Mouse (Mus musculus) liver, adult 2 months (tissue): ENCODE data around the gene Traf6. TPM values are rescaled to one million over a fixed set of nuclear protein-coding genes. Genes with fewer than 3 reads are reported as not detected.

ENCODE experiments used
- DNase-seq: peaks from one replicate; pipeline ENCODE4 v3.0.0-alpha.2; 2011; ENCODE audit warnings: low read depth, low spot score; ENCODE audit errors: extremely low read depth
- H3K27ac ChIP-seq: fragments of 200-500 bp; replicated peaks from 2 replicates; pipeline ENCODE4 v1.5.1; 2012; ENCODE audit warnings: low read depth, mild to moderate bottlenecking, control low read depth, inconsistent platforms, low read length; ENCODE audit not compliant: insufficient read depth
- H3K27me3 ChIP-seq: fragments of 200-500 bp; 2 replicates; pipeline ENCODE4 v1.6.1; 2012; ENCODE audit warnings: mild to moderate bottlenecking, moderate library complexity, low read length, inconsistent platforms; ENCODE audit not compliant: control insufficient read depth, insufficient read depth
- H3K36me3 ChIP-seq: fragments of 200-500 bp; 2 replicates; pipeline ENCODE4 v1.6.1; 2012; ENCODE audit warnings: low read length, inconsistent platforms; ENCODE audit not compliant: control insufficient read depth, insufficient read depth
- H3K4me1 ChIP-seq: fragments of 200-500 bp; 2 replicates; pipeline ENCODE4 v1.6.1; 2011; ENCODE audit warnings: low read length; ENCODE audit not compliant: control insufficient read depth, insufficient read depth
- H3K4me3 ChIP-seq: fragments of 200-500 bp; 2 replicates; pipeline ENCODE4 v1.5.1; 2011; ENCODE audit warnings: low read depth, mild to moderate bottlenecking, control low read depth, low read length, moderate library complexity; ENCODE audit not compliant: insufficient read depth
- H3K79me2 ChIP-seq: fragments of 200-500 bp; 2 replicates; pipeline ENCODE4 v1.6.1; 2012; ENCODE audit warnings: inconsistent platforms, mild to moderate bottlenecking, low read length, moderate library complexity; ENCODE audit not compliant: control insufficient read depth, insufficient read depth
- H3K9ac ChIP-seq: fragments of 200-500 bp; 2 replicates; pipeline ENCODE4 v1.6.1; 2012; ENCODE audit warnings: low read depth, mild to moderate bottlenecking, control low read depth, inconsistent platforms, low read length
- CTCF ChIP-seq: fragments of 200-500 bp; IDR thresholded peaks from 2 replicates; pipeline ENCODE4 v1.5.1; 2011; ENCODE audit warnings: low read depth, low read length, control low read depth
- POLR2A ChIP-seq: fragments of 200-500 bp; IDR thresholded peaks from 2 replicates; pipeline ENCODE4 v1.6.1; 2011; ENCODE audit warnings: low read length, control low read depth; ENCODE audit not compliant: insufficient read depth; ENCODE audit errors: extremely low read depth
- WGBS: fragments of 180-500 bp; shearing (Covaris S2); methylation state at CpG from one replicate; pipeline ENCODE4 v1.1.7; 2018; 5-methylcytosine and 5-hydroxymethylcytosine counted together
- polyA plus RNA-seq: library from polyadenylated mRNA; depleted of rRNA; stranded (reverse); fragments of >200 nt; gene quantifications from 2 replicates; pipeline ENCODE4 v1.2.3, GENCODE M21; 2012
- total RNA-seq: library from RNA; depleted of rRNA; stranded (reverse); fragments of >200 nt; gene quantifications from 2 replicates; pipeline ENCODE4 v1.2.3, GENCODE M21; 2014

Gene Traf6
- total and polyA plus RNA-seq, 2 experiments = 6.0 to 7.7 TPM

GRCm38 (mm10) chr2:101665703-101666092, 12.5 kb upstream of the Traf6 start:
- Histone ChIP-seq H3K79me2 (no peaks in the 10 kb centered on the region), H3K27me3 (no peaks in the 10 kb centered on the region), H3K4me1 (no peaks in the 10 kb centered on the region), H3K36me3 (no peaks in the 10 kb centered on the region), H3K9ac (no peak overlapping the region), H3K27ac (no peak overlapping the region), H3K4me3 (no peak overlapping the region)
- WGBS = 93% methylated on average over 3 of the region's 3 CpGs
- TF ChIP-seq CTCF (no peak), POLR2A (no peak)
- DNase-seq = no peak

GRCm38 (mm10) chr2:101668751-101669150, 9.5 kb upstream of the Traf6 start:
- no peak for TF ChIP-seq POLR2A
- no peak for TF ChIP-seq CTCF
- no peaks in the 10 kb centered on the region for H3K79me2 ChIP-seq
- no peaks in the 10 kb centered on the region for H3K4me1 ChIP-seq
- 96% methylated on average over 3 of the region's 3 CpGs for WGBS
- no peak overlapping the region for H3K9ac ChIP-seq
- no peak overlapping the region for H3K4me3 ChIP-seq
- H3K36me3 ChIP-seq = no peaks in the 10 kb centered on the region
- DNase-seq = no peak
- no peak overlapping the region for H3K27ac ChIP-seq
- no peaks in the 10 kb centered on the region for H3K27me3 ChIP-seq

GRCm38 (mm10) chr2:101673547-101673946, 4.7 kb upstream of the Traf6 start:
- Histone ChIP-seq H3K4me1 (peaks cover 2% of the 10 kb centered on the region; the same call in 1 of the 2 replicates), H3K27me3 (no peaks in the 10 kb centered on the region), H3K9ac (no peak overlapping the region), H3K79me2 (peaks cover 3% of the 10 kb centered on the region; the same call in 1 of the 2 replicates), H3K36me3 (no peaks in the 10 kb centered on the region), H3K4me3 (no peak overlapping the region), H3K27ac (no peak overlapping the region)
- no peak for DNase-seq
- TF ChIP-seq CTCF (no peak), POLR2A (no peak)
- WGBS = 65% methylated on average over 3 of the region's 3 CpGs

- WGBS = 4% methylated on average over 15 of the region's 15 CpGs
- Histone ChIP-seq H3K4me3 (peak overlapping the region; percentile 98; the same call in 1 of the 2 replicates), H3K36me3 (no peaks in the 10 kb centered on the region), H3K27ac (no peak overlapping the region), H3K9ac (0 out of 2 replicates have a peak overlapping the region, but pooled peaks have one; percentile 37), H3K27me3 (no peaks in the 10 kb centered on the region), H3K4me1 (peaks cover 8% of the 10 kb centered on the region; the same call in 1 of the 2 replicates), H3K79me2 (peaks cover 10% of the 10 kb centered on the region; the same call in 1 of the 2 replicates)
- peak; percentile 30 for DNase-seq
- no peak for TF ChIP-seq POLR2A
- no peak for TF ChIP-seq CTCF
Observed at GRCm38 (mm10) chr2:101679164-101679784, 1.0 kb downstream of the Traf6 start.

GRCm38 (mm10) chr2:101684421-101684820, 6.2 kb downstream of the Traf6 start:
- no peaks in the 10 kb centered on the region for H3K27me3 ChIP-seq
- H3K27ac ChIP-seq = no peak overlapping the region
- peaks cover 3% of the 10 kb centered on the region; the same call in 1 of the 2 replicates for H3K4me1 ChIP-seq
- 0 out of 2 replicates have a peak, but pooled peaks cover 4% of the 10 kb centered on the region for H3K79me2 ChIP-seq
- H3K36me3 ChIP-seq = peaks cover 24% of the 10 kb centered on the region
- TF ChIP-seq POLR2A = no peak
- no peak for TF ChIP-seq CTCF
- peak; percentile 36 for DNase-seq
- no peak overlapping the region for H3K9ac ChIP-seq
- H3K4me3 ChIP-seq = no peak overlapping the region
- 57% methylated on average over 12 of the region's 12 CpGs for WGBS

- no peak for DNase-seq
- Histone ChIP-seq H3K79me2 (no peaks in the 10 kb centered on the region), H3K27ac (no peak overlapping the region), H3K4me3 (no peak overlapping the region), H3K9ac (no peak overlapping the region), H3K36me3 (peaks cover 48% of the 10 kb centered on the region), H3K27me3 (no peaks in the 10 kb centered on the region), H3K4me1 (no peaks in the 10 kb centered on the region)
- no peak for TF ChIP-seq POLR2A
- TF ChIP-seq CTCF = no peak
- WGBS = 89% methylated on average over 5 of the region's 5 CpGs
Observed at GRCm38 (mm10) chr2:101688011-101688410, 9.8 kb downstream of the Traf6 start.
